Mouse (Mus musculus) lung, embryonic 15.5 days (tissue): ENCODE data around the gene Mkln1. TPM values are rescaled to one million over a fixed set of nuclear protein-coding genes. Genes with fewer than 3 reads are reported as not detected.

Source experiments
- ATAC-seq: fragments of 200-750 bp; cut with Nextera tagmentation; 2 replicates; pipeline ENCODE4 v1.8.0; 2017; ENCODE audit warnings: moderate number of reproducible peaks, borderline replicate concordance; ENCODE audit not compliant: low FRiP score, low TSS enrichment; ENCODE audit errors: extremely low read depth
- H3K27ac ChIP-seq: fragments of 300-500 bp; sonication (generic); 2 replicates; pipeline ENCODE4 v1.5.1; 2015; ENCODE audit warnings: moderate library complexity, mild to moderate bottlenecking, inconsistent platforms
- H3K27me3 ChIP-seq: fragments of 300-500 bp; sonication (generic); 2 replicates; pipeline ENCODE4 v1.6.1; 2015; ENCODE audit warnings: inconsistent platforms
- H3K36me3 ChIP-seq: fragments of 300-500 bp; sonication (generic); 2 replicates; pipeline ENCODE4 v1.6.1; 2015; ENCODE audit warnings: inconsistent platforms
- H3K4me1 ChIP-seq: fragments of 300-500 bp; sonication (generic); 2 replicates; pipeline ENCODE4 v1.6.1; 2015; ENCODE audit warnings: inconsistent platforms
- H3K4me2 ChIP-seq: fragments of 300-500 bp; sonication (generic); 2 replicates; pipeline ENCODE4 v1.6.1; 2015; ENCODE audit warnings: inconsistent platforms, mild to moderate bottlenecking, moderate library complexity
- H3K4me3 ChIP-seq: fragments of 300-500 bp; sonication (generic); 2 replicates; pipeline ENCODE4 v1.5.1; 2015; ENCODE audit warnings: mild to moderate bottlenecking, inconsistent platforms
- H3K9ac ChIP-seq: fragments of 300-500 bp; sonication (generic); 2 replicates; pipeline ENCODE4 v1.6.1; 2015; ENCODE audit warnings: inconsistent platforms
- H3K9me3 ChIP-seq: fragments of 300-500 bp; sonication (generic); 2 replicates; pipeline ENCODE4 v1.6.1; 2016; ENCODE audit warnings: inconsistent platforms
- WGBS: fragments of 180-500 bp; shearing (Covaris S2); methylation state at CpG from one replicate; pipeline ENCODE4 v1.1.7; 2015; 5-methylcytosine and 5-hydroxymethylcytosine counted together
- polyA plus RNA-seq: library from polyadenylated mRNA; unstranded; fragments of >200 nt; fragmentation: Nextera tagmentation; extraction: Ambion mirVana; gene quantifications from 2 replicates; pipeline ENCODE4 v1.2.1, GENCODE M21; 2015

The Mkln1 gene
- polyA plus RNA-seq, 1 experiment from 2014 or later = 213 TPM

DNA sequence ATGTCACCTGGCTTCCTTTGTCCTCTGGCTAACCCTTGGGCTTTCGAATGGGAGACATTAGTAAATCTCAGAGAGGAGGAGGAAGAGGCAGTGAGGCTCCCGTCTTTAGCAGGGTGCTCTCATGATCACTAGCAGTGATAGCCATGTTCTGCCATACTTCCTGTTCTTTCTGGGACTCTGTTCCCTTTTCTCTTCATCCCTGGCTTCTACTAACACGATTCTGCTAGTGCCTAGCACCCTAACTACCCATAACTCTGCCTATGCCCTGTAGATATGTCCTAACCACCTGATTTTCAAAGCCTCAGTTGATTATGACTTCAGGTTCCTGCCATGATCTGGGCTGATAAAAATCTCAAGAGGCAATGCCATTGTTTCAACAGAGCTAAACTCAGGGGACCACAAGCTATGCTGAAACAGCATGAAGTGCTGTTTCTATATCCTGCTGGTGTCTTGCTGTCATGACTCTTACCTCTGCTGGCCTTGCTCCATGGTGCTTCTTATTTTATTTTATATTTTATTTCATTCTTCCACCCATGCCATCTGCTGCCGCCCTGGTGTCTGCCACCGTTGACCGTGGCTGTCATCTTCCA lies 25.4 kb upstream of the Mkln1 start:
- Histone ChIP-seq H3K9me3 (no peaks in the 10 kb centered on the region), H3K9ac (no peak overlapping the region), H3K27ac (no peak overlapping the region), H3K4me3 (no peak overlapping the region), H3K4me1 (0 out of 2 replicates have a peak, but pooled peaks cover 6% of the 10 kb centered on the region), H3K4me2 (no peak overlapping the region), H3K27me3 (no peaks in the 10 kb centered on the region), H3K36me3 (no peaks in the 10 kb centered on the region)
- ATAC-seq = no peak
- WGBS = 84% methylated on average over 6 of the region's 6 CpGs

GRCm38 (mm10) chr6:31382989-31383388 lies 15.5 kb upstream of the Mkln1 start:
- Histone ChIP-seq H3K9ac (no peak overlapping the region), H3K4me1 (no peaks in the 10 kb centered on the region), H3K27ac (no peak overlapping the region), H3K36me3 (no peaks in the 10 kb centered on the region), H3K4me2 (no peak overlapping the region), H3K9me3 (no peaks in the 10 kb centered on the region), H3K4me3 (no peak overlapping the region), H3K27me3 (no peaks in the 10 kb centered on the region)
- ATAC-seq = no peak
- 84% methylated on average over 7 of the region's 7 CpGs for WGBS

DNA sequence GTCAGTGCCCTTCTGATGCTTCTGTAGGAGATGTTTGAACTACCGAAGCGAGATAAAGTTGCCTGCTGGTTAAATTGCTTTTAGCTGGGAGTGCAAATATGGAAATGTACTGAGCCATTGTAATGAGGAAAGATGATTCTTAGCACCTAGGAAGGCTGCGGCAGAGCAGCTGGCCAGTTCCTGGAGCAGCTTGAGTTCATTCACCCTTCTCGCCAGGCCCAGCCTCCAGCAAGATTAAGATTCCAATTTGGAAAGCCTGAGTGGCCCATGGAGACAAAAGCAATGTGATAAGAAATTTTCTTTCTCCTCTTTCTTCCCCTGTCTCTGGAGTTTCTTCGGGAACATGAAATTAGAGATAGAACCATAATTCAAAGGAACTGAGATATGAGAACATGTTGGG lies 13.7 kb upstream of the Mkln1 start:
- Histone ChIP-seq H3K9me3 (no peaks in the 10 kb centered on the region), H3K4me3 (no peak overlapping the region), H3K27me3 (no peaks in the 10 kb centered on the region), H3K9ac (no peak overlapping the region), H3K27ac (no peak overlapping the region), H3K36me3 (no peaks in the 10 kb centered on the region), H3K4me1 (peaks cover 3% of the 10 kb centered on the region; the same call in 1 of the 2 replicates), H3K4me2 (no peak overlapping the region)
- no peak for ATAC-seq
- WGBS = 50% methylated on average over 5 of the region's 5 CpGs

GRCm38 (mm10) chr6:31385281-31386145 lies 13.0 kb upstream of the Mkln1 start:
- 86% methylated on average over 10 of the region's 10 CpGs for WGBS
- H3K4me1 ChIP-seq = peaks cover 10% of the 10 kb centered on the region
- no peak overlapping the region for H3K27ac ChIP-seq
- H3K27me3 ChIP-seq = no peaks in the 10 kb centered on the region
- no peak for ATAC-seq
- H3K9ac ChIP-seq = no peak overlapping the region
- no peaks in the 10 kb centered on the region for H3K36me3 ChIP-seq
- H3K4me2 ChIP-seq = no peak overlapping the region
- H3K4me3 ChIP-seq = no peak overlapping the region
- H3K9me3 ChIP-seq = no peaks in the 10 kb centered on the region

GRCm38 (mm10) chr6:31389716-31390115 lies 8.8 kb upstream of the Mkln1 start:
- Histone ChIP-seq H3K27me3 (no peaks in the 10 kb centered on the region), H3K9ac (no peak overlapping the region), H3K4me2 (no peak overlapping the region), H3K27ac (no peak overlapping the region), H3K4me3 (no peak overlapping the region), H3K4me1 (peaks cover 20% of the 10 kb centered on the region), H3K9me3 (no peaks in the 10 kb centered on the region), H3K36me3 (no peaks in the 10 kb centered on the region)
- WGBS = 49% methylated on average over 6 of the region's 6 CpGs
- ATAC-seq = no peak

DNA sequence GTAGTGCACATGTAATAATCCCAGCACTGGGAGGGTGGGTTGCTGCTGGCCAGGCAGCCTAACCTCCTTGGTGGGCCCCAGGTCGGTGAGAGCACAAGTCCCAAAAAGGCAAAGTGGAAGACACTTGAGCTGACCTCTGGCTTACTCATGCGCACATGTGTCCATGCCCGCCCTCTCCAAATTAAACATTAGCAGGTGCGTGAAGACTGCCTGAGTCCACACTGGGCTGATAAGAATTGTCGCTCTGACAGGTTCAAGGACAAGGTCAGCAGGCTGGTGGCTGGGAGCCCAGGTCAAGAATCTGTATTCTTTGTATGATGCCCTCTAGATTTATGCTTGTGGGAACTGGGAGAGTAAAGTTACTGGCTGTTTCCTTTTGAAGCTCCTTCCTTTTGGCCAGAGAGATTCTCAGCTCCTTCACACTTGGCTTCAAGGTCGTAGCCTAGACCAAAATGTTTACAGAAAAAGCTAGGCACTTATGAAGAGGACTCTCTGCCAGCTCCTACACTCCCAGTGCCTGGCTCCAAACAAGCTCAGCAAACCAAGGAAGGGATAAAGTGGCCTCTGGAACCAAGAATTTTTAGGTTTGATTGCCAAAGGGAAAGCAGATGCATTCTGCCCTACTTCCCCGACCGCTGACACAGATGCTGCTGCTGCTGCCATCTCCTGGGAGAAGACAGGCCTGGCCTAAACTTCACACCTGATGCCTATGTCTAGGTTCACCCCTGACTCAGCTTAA lies 8.1 kb upstream of the Mkln1 start:
- Histone ChIP-seq H3K36me3 (no peaks in the 10 kb centered on the region), H3K4me1 (peaks cover 20% of the 10 kb centered on the region), H3K4me3 (no peak overlapping the region), H3K4me2 (no peak overlapping the region), H3K27ac (peak overlapping the region; percentile 56), H3K9me3 (no peaks in the 10 kb centered on the region), H3K9ac (no peak overlapping the region), H3K27me3 (no peaks in the 10 kb centered on the region)
- no peak for ATAC-seq
- whole genome bisulfite sequencing = 32% methylated on average over 8 of the region's 8 CpGs

- no peaks in the 10 kb centered on the region for H3K27me3 ChIP-seq
- peaks cover 21% of the 10 kb centered on the region for H3K4me1 ChIP-seq
- H3K9ac ChIP-seq = no peak overlapping the region
- no peak for ATAC-seq
- no peak overlapping the region for H3K4me3 ChIP-seq
- no peak overlapping the region for H3K4me2 ChIP-seq
- no peak overlapping the region for H3K27ac ChIP-seq
- no peaks in the 10 kb centered on the region for H3K9me3 ChIP-seq
- no peaks in the 10 kb centered on the region for H3K36me3 ChIP-seq
- WGBS = 74% methylated on average over 5 of the region's 5 CpGs
These were observed 5.7 kb upstream of the Mkln1 start for GRCm38 (mm10) chr6:31392871-31393270.

- Histone ChIP-seq H3K4me1 (peaks cover 24% of the 10 kb centered on the region), H3K36me3 (no peaks in the 10 kb centered on the region), H3K4me2 (no peak overlapping the region), H3K9me3 (no peaks in the 10 kb centered on the region), H3K27me3 (no peaks in the 10 kb centered on the region), H3K4me3 (no peak overlapping the region), H3K27ac (no peak overlapping the region), H3K9ac (no peak overlapping the region)
- ATAC-seq = no peak
- WGBS = 73% methylated on average over 4 of the region's 4 CpGs
These were observed 2.4 kb upstream of the Mkln1 start for GRCm38 (mm10) chr6:31396118-31396517.

- no peak overlapping the region for H3K9ac ChIP-seq
- H3K27me3 ChIP-seq = no peaks in the 10 kb centered on the region
- ATAC-seq = no peak
- H3K9me3 ChIP-seq = no peaks in the 10 kb centered on the region
- H3K4me1 ChIP-seq = peaks cover 22% of the 10 kb centered on the region
- H3K27ac ChIP-seq = no peak overlapping the region
- H3K4me3 ChIP-seq = no peak overlapping the region
- no peak overlapping the region for H3K4me2 ChIP-seq
- H3K36me3 ChIP-seq = no peaks in the 10 kb centered on the region
These were observed 1.2 kb upstream of the Mkln1 start for GRCm38 (mm10) chr6:31397308-31397707.

DNA sequence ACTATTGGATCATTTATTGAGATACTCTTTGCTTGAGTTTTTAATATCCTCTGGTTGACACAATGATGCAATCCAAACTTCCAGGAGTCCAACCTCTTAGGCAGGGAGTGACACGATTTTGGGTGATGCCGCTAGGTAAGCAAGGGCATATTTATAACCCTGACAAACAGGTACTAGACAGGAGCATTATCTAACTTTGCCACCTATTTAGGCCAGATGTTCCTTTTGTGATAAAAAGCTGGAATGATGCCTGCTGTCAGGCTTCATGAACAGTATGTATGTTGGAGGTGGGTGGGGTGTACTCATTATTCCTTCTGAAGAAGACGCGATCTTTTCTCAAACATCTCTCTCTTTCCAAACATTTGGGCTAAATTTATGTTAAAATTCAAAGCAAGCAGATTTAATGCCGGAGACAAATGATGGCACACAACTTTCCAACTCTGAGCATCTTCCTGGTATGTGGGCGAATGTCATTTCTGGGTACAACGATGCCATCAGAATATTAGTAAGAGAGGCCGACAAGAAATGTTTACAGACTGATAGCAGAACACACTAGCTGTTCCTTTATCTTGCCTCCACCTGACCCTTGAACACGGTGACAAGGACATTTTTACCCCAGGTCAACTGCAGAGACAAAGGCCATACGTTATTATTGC lies 632 bp upstream of the Mkln1 start:
- H3K9me3 ChIP-seq = no peaks in the 10 kb centered on the region
- no peaks in the 10 kb centered on the region for H3K27me3 ChIP-seq
- H3K4me3 ChIP-seq = peak overlapping the region; percentile 96
- 0 out of 2 replicates have a peak overlapping the region, but pooled peaks have one; percentile 8 for H3K9ac ChIP-seq
- ATAC-seq = no peak
- no peaks in the 10 kb centered on the region for H3K36me3 ChIP-seq
- 47% methylated on average over 10 of the region's 10 CpGs for WGBS
- H3K4me2 ChIP-seq = peak overlapping the region; percentile 44
- H3K4me1 ChIP-seq = peaks cover 22% of the 10 kb centered on the region
- no peak overlapping the region for H3K27ac ChIP-seq

DNA sequence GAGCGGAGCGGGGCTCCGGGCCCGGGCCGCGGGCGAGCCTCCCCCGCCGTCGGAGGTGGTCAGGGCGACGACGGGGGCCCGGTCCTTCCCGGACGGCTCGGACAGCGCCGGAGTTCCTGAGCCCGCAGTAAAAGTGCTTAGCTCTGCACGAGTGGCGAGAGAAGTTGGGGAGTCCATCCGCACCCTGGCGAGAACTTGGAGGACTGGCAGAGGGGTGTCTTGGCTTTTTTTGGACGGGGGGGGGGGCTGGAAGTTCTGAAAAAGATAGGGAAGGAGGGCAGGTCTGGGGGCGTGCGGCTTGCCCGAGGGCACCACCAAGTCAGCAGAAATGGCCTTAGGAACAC lies 643 bp downstream of the Mkln1 start:
- peak overlapping the region; percentile 94 for H3K9ac ChIP-seq
- no peak for ATAC-seq
- WGBS = 0% methylated on average over 28 of the region's 28 CpGs
- H3K27ac ChIP-seq = peak overlapping the region; percentile 92
- no peaks in the 10 kb centered on the region for H3K9me3 ChIP-seq
- no peaks in the 10 kb centered on the region for H3K27me3 ChIP-seq
- peak overlapping the region; percentile 96 for H3K4me3 ChIP-seq
- H3K4me2 ChIP-seq = peak overlapping the region; percentile 86
- H3K4me1 ChIP-seq = peaks cover 22% of the 10 kb centered on the region
- H3K36me3 ChIP-seq = no peaks in the 10 kb centered on the region
